Mouse (Mus musculus) sigmoid colon, adult 10 weeks (tissue): ENCODE measurements around the gene Gm8220. TPM values are rescaled to one million over a fixed set of nuclear protein-coding genes. Genes with fewer than 3 reads are reported as not detected.

Experiments used
- polyA plus RNA-seq: library from polyadenylated mRNA; stranded (reverse); fragments of 350-450 nt; fragmentation: Illumina TruSeq; extraction: RNeasy Lipid Tissue Mini Kit (QIAGEN cat#74804); gene quantifications from one replicate; pipeline ENCODE4 v1.2.3, GENCODE M21; 2014; ENCODE audit warnings: low read depth, low replicate concordance

The Gm8220 gene
- not detected for polyA plus RNA-seq

DNA sequence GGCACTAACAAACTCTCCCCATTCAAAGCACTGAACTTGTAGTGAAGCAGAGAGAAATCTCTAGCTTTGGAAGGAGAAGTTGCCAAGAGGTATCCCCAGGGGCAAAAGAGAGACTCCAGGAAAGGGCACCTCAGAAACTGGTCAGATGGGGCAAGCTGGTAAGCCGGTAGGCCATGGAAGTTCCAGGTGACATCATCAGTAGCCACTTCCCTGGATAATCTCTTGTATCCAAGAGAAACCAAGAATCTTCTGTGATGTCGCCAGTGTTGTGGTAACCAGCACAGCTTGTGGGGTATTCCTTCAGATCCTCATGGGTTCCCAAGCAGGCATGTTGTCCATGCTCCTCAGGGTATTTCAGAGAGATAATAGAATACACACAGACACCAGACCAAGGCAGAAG, at the start of gene Gm8220:
TSS of gene Gm8220 (plus strand) at position 301 of the 400 bp plus-strand sequence.

DNA sequence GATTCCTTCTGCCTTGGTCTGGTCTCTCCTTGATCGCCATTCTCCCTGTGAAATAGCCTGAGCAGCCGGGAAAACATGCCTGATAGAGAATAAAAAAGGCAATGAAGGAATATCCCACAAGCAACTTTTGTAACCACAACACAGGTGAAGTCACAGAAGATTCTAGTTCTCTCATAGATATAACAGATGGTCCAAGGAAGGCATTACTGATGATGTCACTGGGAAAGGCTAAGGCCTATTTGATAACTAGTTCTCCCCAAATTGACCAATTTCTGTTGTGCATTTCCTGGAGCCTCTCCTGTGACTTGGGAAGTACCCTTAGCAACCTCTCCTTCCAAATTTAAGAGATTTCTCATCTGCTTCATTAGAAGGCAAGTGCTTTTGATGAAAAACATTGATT, 53.1 kb downstream of the Gm8220 start, which contains the start of gene Gm5930:
TSS of gene Gm5930 (minus strand) at position 101 of the 400 bp plus-strand sequence.

Other genes starting within 250 kb of the Gm8220 start
- gene Ear2, start 182.9 kb upstream of the Gm8220 start, polyA plus RNA-seq: 3.8 TPM
- gene Gm3327, start 161.7 kb upstream of the Gm8220 start, polyA plus RNA-seq: not detected
- not detected for gene Gm8212, start 87.9 kb upstream of the Gm8220 start, polyA plus RNA-seq
- not detected for gene 4930503E14Rik, start 72.3 kb upstream of the Gm8220 start, polyA plus RNA-seq
- not detected for gene Gm5930, start 53.0 kb downstream of the Gm8220 start, polyA plus RNA-seq
- gene Gm8229, start 79.8 kb downstream of the Gm8220 start, polyA plus RNA-seq: not detected
- gene Gm3371, start 125.1 kb downstream of the Gm8220 start, polyA plus RNA-seq: not detected
- not detected for gene Gm8232, start 148.1 kb downstream of the Gm8220 start, polyA plus RNA-seq
- gene BC061237, start 206.9 kb downstream of the Gm8220 start, polyA plus RNA-seq: not detected
- not detected for gene Gm17093, start 232.7 kb downstream of the Gm8220 start, polyA plus RNA-seq